Mouse (Mus musculus) left cerebral cortex, adult 8-10 months (tissue): ENCODE results near the gene Neurog1. TPM values are rescaled to one million over a fixed set of nuclear protein-coding genes. Genes with fewer than 3 reads are reported as not detected.

Experiments
- DNase-seq, 2 experiments: peaks; one replicate each; pipeline ENCODE4 v3.0.0; 2022; ENCODE audit warnings: low spot score in 2 of 2
- total RNA-seq, 4 experiments: library from RNA; stranded (reverse); gene quantifications; 2 replicates each; pipeline ENCODE4 v1.2.4; 2022

Gene Neurog1
- total RNA-seq, 4 experiments from 2014 or later = not detected

- peak in 1 of 2 experiments; percentile 19 for DNase-seq
These were observed 30.6 kb downstream of the Neurog1 start for GRCm38 (mm10) chr13:56221129-56221910.

GRCm38 (mm10) chr13:56219254-56219653, 32.7 kb downstream of the Neurog1 start:
- DNase-seq = no peak

- DNase-seq = no peak
These were observed 35.9 kb downstream of the Neurog1 start for GRCm38 (mm10) chr13:56216090-56216489.

GRCm38 (mm10) chr13:56214633-56215032, 37.3 kb downstream of the Neurog1 start:
- DNase-seq = no peak

GRCm38 (mm10) chr13:56209067-56209411, 42.9 kb downstream of the Neurog1 start:
- DNase-seq = no peak

- DNase-seq = no peak
These were observed 43.5 kb downstream of the Neurog1 start for GRCm38 (mm10) chr13:56208225-56209066.

Other genes with a start within 250 kb of the Neurog1 start
- gene H2afy, start 115.8 kb downstream of the Neurog1 start, total RNA-seq = 100 to 1,000 TPM in 3 of 4 experiments, 10 to 100 TPM in 1; 93.1 to 120 (median 103) TPM
- 1 to 10 TPM; 2.1 to 4.6 (median 3.0) TPM for gene Tifab, start 73.3 kb downstream of the Neurog1 start, total RNA-seq
- 100 to 1,000 TPM; 124 to 142 (median 136) TPM for gene Cxcl14, start 44.4 kb upstream of the Neurog1 start, total RNA-seq
- not detected for gene Gm3045, start 174.4 kb upstream of the Neurog1 start, total RNA-seq
- under 1 TPM in 2 of 4 experiments, not detected in 2; 0.09 to 0.11 TPM for gene Slc25a48, start 186.2 kb upstream of the Neurog1 start, total RNA-seq
- gene Il9, start 230.1 kb upstream of the Neurog1 start, total RNA-seq = not detected